In genomic region chr4:79243184-79243583, GRCm38 (mm10) we compare ENCODE assay signal across 24 mouse cellular contexts.
DNase-seq lines count a peak whose midpoint lies in the region; ATAC-seq and TF ChIP-seq lines count a peak whose summit lies in the region.
"Had no signal": no experiment of that assay in that cellular context is flagged by ENCODE, and none has a peak within 500 bp of the region (broad histone marks: within the 10 kb centered on the region; RNA-seq: fewer than 3 reads in every experiment).

No protein-coding gene starts in this region.

- H3K4me3 ChIP-seq in intestine, embryonic 15.5 days (replicated peaks): no peak overlapping the region
- no peak overlapping the region for H3K4me3 ChIP-seq in intestine, postnatal 0 days (ENCODE audit: low read depth, low read length)
- H3K4me3 ChIP-seq in intestine, embryonic 16.5 days (ENCODE audit: low read length): no peak overlapping the region
- H3K4me3 ChIP-seq in midbrain, embryonic 10.5 days: no peak overlapping the region
- H3K4me3 ChIP-seq: embryonic facial prominence, embryonic 10.5 days; embryonic facial prominence, embryonic 12.5 days; forebrain, embryonic 13.5 days; forebrain, embryonic 15.5 days had no signal

- no peak overlapping the region for H3K4me2 ChIP-seq in intestine, embryonic 15.5 days (replicated peaks)
- no peak overlapping the region for H3K4me2 ChIP-seq in intestine, postnatal 0 days (replicated peaks; ENCODE audit: low read depth)
- no peak overlapping the region for H3K4me2 ChIP-seq in intestine, embryonic 16.5 days (ENCODE audit: low read depth, low read length)
- H3K4me2 ChIP-seq: embryonic facial prominence, embryonic 12.5 days; forebrain, embryonic 13.5 days; forebrain, embryonic 15.5 days had no signal

- H3K27ac ChIP-seq in intestine, embryonic 15.5 days: no peak overlapping the region
- H3K27ac ChIP-seq in intestine, postnatal 0 days (ENCODE audit: low read depth, low read length): no peak overlapping the region
- H3K27ac ChIP-seq in intestine, embryonic 16.5 days (ENCODE audit: low read length): no peak overlapping the region
- H3K27ac ChIP-seq in midbrain, embryonic 10.5 days (replicated peaks): no peak overlapping the region
- H3K27ac ChIP-seq: embryonic facial prominence, embryonic 10.5 days; embryonic facial prominence, embryonic 12.5 days; forebrain, embryonic 13.5 days; forebrain, embryonic 15.5 days had no signal

- DNase-seq in lung, postnatal 10 days: peak; percentile 2
- no peak for DNase-seq in lung, postnatal 36 days
- no peak for DNase-seq in midbrain, embryonic 10.5 days (ENCODE audit: low spot score)
- DNase-seq: adrenal gland, adult 8-10 months; adrenal gland, postnatal 14 days; adrenal gland, postnatal 36 days; B cell, adult 2 months; cerebellum, adult 11-12 months; cerebellum, adult 8-10 months; cerebellum, adult 9-11 months; cerebellum, postnatal 25 days; forebrain, postnatal 0 days had no signal

- peak; percentile 45; the same call in 1 of the 2 replicates for ATAC-seq in intestine, embryonic 15.5 days
- ATAC-seq in intestine, postnatal 0 days: no peak
- ATAC-seq in intestine, embryonic 16.5 days: peak; percentile 67; the same call in 1 of the 2 replicates
- ATAC-seq: activated CD4-positive, CD25-positive, alpha-beta regulatory T cell, adult 4 months; CD4-positive, CD25-positive, alpha-beta regulatory T cell, adult 4 months; forebrain, embryonic 13.5 days; forebrain, embryonic 15.5 days; forebrain, postnatal 0 days; Patski had no signal

- H3K4me1 ChIP-seq in intestine, embryonic 15.5 days (replicated peaks): no peaks in the 10 kb centered on the region; the same call in 1 of the 2 replicates
- no peaks in the 10 kb centered on the region for H3K4me1 ChIP-seq in intestine, postnatal 0 days (replicated peaks; ENCODE audit: control insufficient read depth, insufficient read depth, low read length)
- 0 out of 2 replicates have a peak, but pooled peaks cover 3% of the 10 kb centered on the region for H3K4me1 ChIP-seq in intestine, embryonic 16.5 days (ENCODE audit: control insufficient read depth, insufficient read depth, low read length)
- H3K4me1 ChIP-seq in midbrain, embryonic 10.5 days: no peaks in the 10 kb centered on the region
- H3K4me1 ChIP-seq: embryonic facial prominence, embryonic 10.5 days; embryonic facial prominence, embryonic 12.5 days; forebrain, embryonic 13.5 days; forebrain, embryonic 15.5 days had no signal

- no peak for TF ChIP-seq CTCF in intestine, postnatal 0 days (IDR thresholded peaks at IDR 0.05; ENCODE audit: low read depth)

- no peak overlapping the region for H3K9ac ChIP-seq in intestine, embryonic 15.5 days
- H3K9ac ChIP-seq in intestine, postnatal 0 days (ENCODE audit: low read depth, low read length): no peak overlapping the region
- no peak overlapping the region for H3K9ac ChIP-seq in intestine, embryonic 16.5 days (ENCODE audit: low read depth, low read length)
- H3K9ac ChIP-seq: embryonic facial prominence, embryonic 12.5 days; forebrain, embryonic 13.5 days; forebrain, embryonic 15.5 days; forebrain, postnatal 0 days had no signal

- no peaks in the 10 kb centered on the region for H3K27me3 ChIP-seq in intestine, embryonic 15.5 days (replicated peaks)
- no peaks in the 10 kb centered on the region for H3K27me3 ChIP-seq in intestine, postnatal 0 days (replicated peaks; ENCODE audit: control insufficient read depth, insufficient read depth, low read length)
- no peaks in the 10 kb centered on the region for H3K27me3 ChIP-seq in intestine, embryonic 16.5 days (replicated peaks; ENCODE audit: control insufficient read depth, insufficient read depth, low read length)
- no peaks in the 10 kb centered on the region for H3K27me3 ChIP-seq in midbrain, embryonic 10.5 days (ENCODE audit: low read depth, poor library complexity, severe bottlenecking)
- H3K27me3 ChIP-seq: CH12.LX; embryonic facial prominence, embryonic 12.5 days; forebrain, embryonic 13.5 days; forebrain, embryonic 15.5 days; Patski had no signal

- H3K9me3 ChIP-seq in intestine, embryonic 15.5 days: no peaks in the 10 kb centered on the region
- H3K9me3 ChIP-seq in intestine, postnatal 0 days (ENCODE audit: control insufficient read depth): no peaks in the 10 kb centered on the region
- no peaks in the 10 kb centered on the region for H3K9me3 ChIP-seq in intestine, embryonic 16.5 days (ENCODE audit: control insufficient read depth, low read length)
- H3K9me3 ChIP-seq in midbrain, embryonic 10.5 days (replicated peaks): no peaks in the 10 kb centered on the region
- H3K9me3 ChIP-seq: embryonic facial prominence, embryonic 10.5 days; embryonic facial prominence, embryonic 12.5 days; forebrain, embryonic 13.5 days; forebrain, embryonic 15.5 days had no signal

- no peaks in the 10 kb centered on the region for H3K36me3 ChIP-seq in intestine, embryonic 15.5 days
- H3K36me3 ChIP-seq in intestine, postnatal 0 days (ENCODE audit: control insufficient read depth, insufficient read depth): no peaks in the 10 kb centered on the region
- H3K36me3 ChIP-seq in intestine, embryonic 16.5 days (ENCODE audit: control insufficient read depth, insufficient read depth, low read length): no peaks in the 10 kb centered on the region
- no peaks in the 10 kb centered on the region for H3K36me3 ChIP-seq in midbrain, embryonic 10.5 days
- H3K36me3 ChIP-seq: embryonic facial prominence, embryonic 10.5 days; embryonic facial prominence, embryonic 12.5 days; forebrain, embryonic 15.5 days; G1E had no signal
